Mouse (Mus musculus): ENCODE data around the gene Lipn. TPM values are rescaled to one million over a fixed set of nuclear protein-coding genes. Genes with fewer than 3 reads are reported as not detected.

Lipn gene
- polyA plus RNA-seq, 1 experiment: not detected

GRCm38 (mm10) chr19:34120107-34120731 lies 53.1 kb downstream of the Lipn start:
- Histone ChIP-seq H3K4me1 (ENCODE audit: control insufficient read depth) (no peaks in the 10 kb centered on the region), H3K36me3 (ENCODE audit: control insufficient read depth) (no peaks in the 10 kb centered on the region), H3K4me3 (replicated peaks) (no peak overlapping the region), H3K27me3 (ENCODE audit: control insufficient read depth) (no peaks in the 10 kb centered on the region), H3K9me3 (ENCODE audit: control insufficient read depth, low read length) (no peaks in the 10 kb centered on the region)
- no peak for TF ChIP-seq TAL1 (IDR thresholded peaks at IDR 0.05; ENCODE audit: low read length)
- no peak for TF ChIP-seq GATA1 (IDR thresholded peaks at IDR 0.05; ENCODE audit: low read length)

Other genes with a start within 250 kb of the Lipn start
- not detected in 2 replicates for gene Lipf, start 106.2 kb upstream of the Lipn start, polyA plus RNA-seq (2012)
- not detected in 2 replicates for gene Lipk, start 59.1 kb upstream of the Lipn start, polyA plus RNA-seq (2012)
- gene Lipm, start 33.6 kb downstream of the Lipn start, polyA plus RNA-seq (2012): not detected in 2 replicates
- not detected in 2 replicates for gene Ankrd22, start 98.7 kb downstream of the Lipn start, polyA plus RNA-seq (2012)
- not detected in 2 replicates for gene Stambpl1, start 124.9 kb downstream of the Lipn start, polyA plus RNA-seq (2012)
- gene Acta2, start 188.2 kb downstream of the Lipn start, polyA plus RNA-seq (2012): not detected in 2 replicates
- not detected in 2 replicates for gene Fas, start 223.3 kb downstream of the Lipn start, polyA plus RNA-seq (2012)

All from erythroblast, embryonic 14.5 days (primary cell).